Mouse (Mus musculus) layer of hippocampus, postnatal 36 days (tissue): ENCODE measurements around the gene Prrc2c. TPM values are rescaled to one million over a fixed set of nuclear protein-coding genes. Genes with fewer than 3 reads are reported as not detected.
A peak's percentile ranks its signal among the peaks of the same experiment; 100 is the strongest.
"Not testable (repeated sequence)": the region's sequence is repeated elsewhere in the genome, so short reads cannot be mapped to it uniquely, and the experiment has no call there.

Experiments used
- DNase-seq, 2 experiments: peaks; one replicate each; pipeline ENCODE4 v3.0.0; 2022
- microRNA-seq, 2 experiments: library from miRNA; unstranded; fragments of <30 nt; microRNA quantifications; one replicate each; pipeline ENCODE4 v1.2.0; 2021
- total RNA-seq, 2 experiments: library from RNA; stranded (reverse); gene quantifications; 2 replicates each; pipeline ENCODE4 v1.2.3; 2021

Prrc2c gene
- total RNA-seq, 2 experiments from 2014 or later, result 169 to 207 TPM

- DNase-seq, result no peak
Observed at GRCm38 (mm10) chr1:162665486-162666174, 74.7 kb downstream of the Prrc2c start.

GRCm38 (mm10) chr1:162664826-162665475 is 75.4 kb downstream of the Prrc2c start:
- DNase-seq, result peak; percentile 53 to 62

- no peak for DNase-seq
Observed at GRCm38 (mm10) chr1:162660276-162660860, 80.0 kb downstream of the Prrc2c start.

GRCm38 (mm10) chr1:162658119-162658518 is 82.2 kb downstream of the Prrc2c start, which contains the start of gene Myocos:
Gene Myocos (minus strand): TSS chr1:162658219.
- DNase-seq, result no peak

DNA sequence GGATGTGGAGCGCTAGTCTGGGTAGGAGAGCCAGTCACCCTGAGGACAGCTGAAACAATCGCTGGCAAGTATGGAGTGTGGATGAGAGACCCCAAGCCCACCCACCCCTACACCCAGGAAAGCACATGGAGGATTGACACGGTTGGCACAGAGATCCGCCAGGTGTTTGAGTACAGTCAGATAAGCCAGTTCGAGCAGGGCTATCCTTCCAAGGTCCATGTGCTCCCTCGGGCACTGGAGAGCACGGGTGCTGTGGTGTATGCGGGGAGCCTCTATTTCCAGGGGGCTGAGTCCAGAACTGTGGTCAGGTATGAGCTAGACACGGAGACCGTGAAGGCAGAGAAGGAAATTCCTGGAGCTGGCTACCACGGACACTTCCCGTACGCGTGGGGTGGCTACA is 91.9 kb downstream of the Prrc2c start:
- DNase-seq, result no peak

DNA sequence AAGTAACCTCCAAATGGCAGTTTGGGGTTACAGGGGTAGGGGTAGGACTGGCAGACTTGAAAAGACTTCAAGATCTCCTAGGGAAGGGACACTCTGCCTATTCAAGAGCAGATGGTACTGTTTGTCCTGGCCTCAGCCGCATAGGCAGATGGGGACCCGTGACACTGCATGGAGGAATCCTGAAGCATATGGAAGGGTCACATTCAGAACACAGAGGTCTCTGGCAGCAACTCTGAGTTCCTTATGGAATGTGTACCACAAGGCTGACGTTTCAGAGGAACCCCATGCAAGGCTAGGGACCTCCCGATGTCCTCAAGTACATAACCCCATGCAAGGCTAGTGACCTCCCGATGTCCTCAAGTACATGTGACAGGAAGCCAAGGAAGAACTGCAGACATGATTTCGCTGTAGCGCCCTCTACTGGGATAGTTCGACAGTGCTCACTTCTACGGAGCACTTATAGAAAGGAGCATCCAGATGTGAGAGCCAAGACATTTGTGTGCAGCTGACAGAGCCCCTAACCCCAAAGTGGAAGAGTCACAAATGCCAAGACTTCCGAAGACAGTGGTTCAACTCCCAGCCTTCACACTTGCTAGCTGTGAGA is 94.2 kb downstream of the Prrc2c start:
- DNase-seq, result no peak

- peak; percentile 67 to 73 for DNase-seq
Observed at GRCm38 (mm10) chr1:162643752-162644151, 96.6 kb downstream of the Prrc2c start.

GRCm38 (mm10) chr1:162642591-162642990 is 97.8 kb downstream of the Prrc2c start:
- no peak for DNase-seq

DNA sequence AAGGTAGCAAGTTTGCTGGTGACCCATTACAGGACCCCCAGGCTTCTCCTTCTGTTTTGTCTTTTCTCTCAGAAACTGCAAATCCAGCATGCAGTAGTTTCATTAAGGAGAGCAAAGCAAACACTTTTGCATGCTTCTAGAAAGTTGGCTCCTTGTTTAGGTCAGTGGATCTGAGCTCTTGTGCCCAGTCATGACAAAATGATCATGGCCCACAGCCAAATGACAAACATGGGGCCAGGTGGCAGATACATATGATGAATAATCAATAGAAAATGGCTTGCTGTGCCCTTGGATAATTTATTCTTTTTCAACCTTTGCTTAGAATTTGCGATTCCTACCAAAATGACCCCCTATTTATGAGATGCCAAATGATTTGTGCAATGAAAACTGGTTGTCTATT is 100.5 kb downstream of the Prrc2c start:
- DNase-seq, result no peak

- DNase-seq, result no peak
Observed at GRCm38 (mm10) chr1:162639051-162639750, 101.2 kb downstream of the Prrc2c start, which contains the start of gene Myoc. Gene Myoc (plus strand): TSS chr1:162639155.

GRCm38 (mm10) chr1:162638535-162638934 is 101.8 kb downstream of the Prrc2c start:
- no peak for DNase-seq

DNA sequence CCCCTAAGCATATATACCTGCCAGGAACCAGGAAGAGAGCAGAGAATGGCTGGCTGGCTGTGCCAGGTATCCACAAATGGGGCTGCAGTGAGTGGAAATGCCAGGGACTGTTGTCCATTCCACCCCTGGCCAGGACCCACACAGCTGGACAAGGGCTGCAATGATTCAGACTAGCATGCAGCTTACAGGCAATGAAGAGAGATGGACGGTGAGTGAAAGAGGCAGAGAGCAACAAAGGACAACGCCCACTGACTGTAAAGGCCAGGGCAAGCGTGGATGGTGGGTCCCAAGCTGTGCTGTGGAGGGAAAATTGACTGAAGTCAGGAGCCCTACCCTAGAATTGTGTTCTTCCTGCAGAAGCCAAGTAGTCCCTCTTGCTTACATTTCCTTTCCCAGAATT is 103.8 kb downstream of the Prrc2c start:
- no peak for DNase-seq

DNA sequence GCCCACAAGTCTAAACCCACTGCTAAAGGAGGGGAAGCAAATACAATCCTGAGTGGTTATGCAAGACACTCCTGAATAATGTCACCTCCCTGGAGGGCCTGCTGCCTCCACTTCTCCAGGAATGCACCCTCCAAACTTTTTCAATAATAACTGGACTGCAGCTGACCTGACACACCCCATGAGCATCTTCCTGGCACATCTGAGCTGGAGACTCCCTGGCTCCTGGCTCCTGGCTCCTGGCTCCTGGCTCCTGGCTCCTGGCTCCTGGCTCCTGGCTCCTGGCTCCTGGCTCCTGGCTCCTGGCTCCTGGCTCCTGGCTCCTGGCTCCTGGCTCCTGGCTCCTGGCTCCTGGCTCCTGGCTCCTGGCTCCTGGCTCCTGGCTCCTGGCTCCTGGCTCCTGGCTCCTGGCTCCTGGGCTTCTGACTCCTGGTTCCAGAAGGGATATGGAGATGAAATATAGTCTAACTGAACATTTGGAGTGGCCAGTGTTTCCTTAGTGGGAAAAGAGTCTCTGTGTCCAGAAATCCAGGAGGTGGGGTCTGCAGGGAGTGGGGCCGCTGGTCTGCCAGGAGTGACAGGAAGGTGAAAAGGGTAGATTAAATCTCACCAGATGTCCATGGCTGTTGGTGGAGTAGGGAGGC is 104.9 kb downstream of the Prrc2c start:
- not testable (repeated sequence) for DNase-seq

DNA sequence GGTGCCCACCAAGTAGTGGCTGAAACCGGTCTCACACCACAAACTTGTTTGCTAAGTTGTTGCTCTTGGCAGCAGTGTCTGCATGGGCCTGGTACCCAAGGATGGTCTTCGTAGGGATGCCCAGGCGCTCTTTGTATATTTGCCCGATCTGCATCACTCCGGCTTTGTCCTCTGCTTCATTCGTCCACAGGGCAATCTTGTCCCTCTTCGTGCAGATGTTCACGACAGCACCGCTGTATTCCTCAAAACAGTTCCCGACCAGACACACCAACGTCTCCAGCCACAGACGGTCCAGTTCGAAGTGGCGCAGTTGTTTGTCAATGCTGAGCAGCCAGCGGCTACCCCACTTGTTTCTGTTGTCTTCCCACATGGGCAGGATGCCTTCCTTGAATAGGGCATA is 112.0 kb downstream of the Prrc2c start:
- DNase-seq, result not testable (repeated sequence)

GRCm38 (mm10) chr1:162627821-162628220 is 112.5 kb downstream of the Prrc2c start:
- DNase-seq, result not testable (repeated sequence)

DNA sequence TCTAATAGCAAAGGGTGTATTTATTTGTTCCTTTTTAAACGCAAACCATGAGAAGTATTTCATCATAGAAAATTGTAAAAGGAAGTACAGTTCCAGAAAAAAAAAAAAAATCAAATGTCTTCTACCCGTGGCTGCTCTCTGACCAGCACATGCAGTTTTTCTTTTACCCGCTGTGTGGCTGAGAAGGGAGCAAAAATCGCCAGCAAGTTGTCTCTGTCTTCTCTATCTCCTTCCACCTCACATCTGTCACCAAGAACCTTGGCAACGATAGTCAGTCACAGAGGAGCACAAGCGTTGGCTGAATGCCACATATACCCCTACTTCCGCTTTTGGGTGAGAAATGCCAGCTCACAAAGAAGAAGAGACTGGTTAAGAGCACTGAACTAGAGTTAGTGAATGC is 115.1 kb downstream of the Prrc2c start:
- no peak for DNase-seq

DNA sequence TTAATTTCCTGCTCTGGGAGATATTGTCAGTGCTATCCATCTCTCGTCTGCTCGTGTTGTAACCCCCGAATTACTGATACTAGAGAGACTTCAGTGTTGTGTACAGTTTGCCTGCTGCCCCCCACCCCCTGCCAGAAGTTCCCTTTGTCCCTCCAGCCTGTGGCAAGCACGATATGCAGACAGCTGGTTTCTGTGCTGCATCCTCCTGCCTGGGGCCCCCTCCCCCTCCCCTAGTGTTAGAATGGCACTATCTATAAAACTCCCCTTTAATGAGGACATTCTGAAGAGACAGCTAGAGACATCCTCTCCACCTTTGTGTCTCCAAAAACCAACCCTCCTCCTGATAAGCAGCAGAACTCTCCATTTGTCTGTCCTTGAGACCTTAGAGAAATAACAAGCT is 116.5 kb downstream of the Prrc2c start:
- no peak for DNase-seq

Small RNA genes within 50 kb of the gene (microRNA-seq; reads per million reads assigned to microRNA genes)
- gene Gm27616, result 0 reads per million in 2 experiments

Other genes with a start within 250 kb of the Prrc2c start
- 10 to 100 TPM; 10.4 to 11.1 TPM for gene Mettl13, start 192.0 kb downstream of the Prrc2c start, total RNA-seq
- 100 to 1,000 TPM; 100 to 105 TPM for gene Vamp4, start 170.0 kb downstream of the Prrc2c start, total RNA-seq
- gene Myoc, start 101.4 kb downstream of the Prrc2c start, total RNA-seq, result 1 to 10 TPM; 4.0 TPM
- not detected for gene Myocos, start 82.3 kb downstream of the Prrc2c start, total RNA-seq
- gene Fmo4, start 73.4 kb upstream of the Prrc2c start, total RNA-seq, result not detected
- 10 to 100 TPM; 11.5 to 12.7 TPM for gene Fmo1, start 126.1 kb upstream of the Prrc2c start, total RNA-seq
- 1 to 10 TPM; 2.3 to 4.9 TPM for gene Fmo2, start 158.2 kb upstream of the Prrc2c start, total RNA-seq
- gene Fmo6, start 197.0 kb upstream of the Prrc2c start, total RNA-seq, result not detected
- gene Fmo3, start 244.0 kb upstream of the Prrc2c start, total RNA-seq, result not detected